8 mouse cellular contexts compared by ENCODE assay signal in the genomic region with DNA sequence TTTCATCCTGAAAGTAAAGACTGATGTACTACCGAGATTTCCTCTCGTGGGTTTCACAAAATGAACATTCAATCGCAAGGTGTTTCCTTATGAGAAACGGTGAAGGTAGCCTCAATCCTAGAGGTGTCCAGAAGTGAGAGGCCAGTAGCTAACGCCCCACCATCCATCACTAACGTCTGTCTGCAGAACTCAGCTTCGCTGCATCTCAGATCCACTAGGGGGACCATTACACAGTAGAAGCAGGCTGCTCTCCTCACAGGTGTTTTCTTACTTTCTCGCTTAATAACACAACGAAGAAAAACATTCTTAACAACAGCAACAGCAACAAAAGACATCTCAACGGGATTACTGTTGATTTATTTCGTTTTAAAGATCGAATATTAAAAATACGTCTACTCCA.
DNase-seq lines count a peak whose midpoint lies in the region.

No protein-coding gene starts in this region.

- peak; percentile 64 to 68 for DNase-seq in cerebellum, postnatal 14 days
- DNase-seq in cerebellum, adult 11 months, result no peak
- peak; percentile 22 for DNase-seq in layer of hippocampus, adult 11-12 months (ENCODE audit: low spot score)
- DNase-seq in layer of hippocampus, adult 9-10 months (ENCODE audit: low spot score), result no peak
- peak; percentile 66 for DNase-seq in embryo, embryonic 10.5 days (ENCODE audit: low spot score)
- peak; percentile 16 for DNase-seq in naive thymus-derived CD4-positive, alpha-beta T cell, adult 2 months (ENCODE audit: low read depth)
- no peak for DNase-seq in spleen, postnatal 36 days (ENCODE audit: low spot score in 2 of 2)
- DNase-seq in spleen, adult 18-20 months, result no peak

Comparison
In these comparisons a context has a peak if more than half of its experiments do, and no peak if none do; other contexts are left out.
1. DNase-seq: peak in cerebellum, postnatal 14 days (2 of 2), layer of hippocampus, adult 11-12 months (single experiment), embryo, embryonic 10.5 days (single experiment) and naive thymus-derived CD4-positive, alpha-beta T cell, adult 2 months (single experiment); none in cerebellum, adult 11 months (single experiment), layer of hippocampus, adult 9-10 months (single experiment), spleen, postnatal 36 days (0 of 2) and spleen, adult 18-20 months (0 of 2).